Mouse (Mus musculus): ENCODE measurements around the gene Gm2a. TPM values are rescaled to one million over a fixed set of nuclear protein-coding genes. Genes with fewer than 3 reads are reported as not detected.

Gm2a gene
- 43.9 TPM for polyA plus RNA-seq (2017; shearing (Covaris generic))

GRCm38 (mm10) chr11:55097463-55098188, at the start of gene Gm2a:
TSS of gene Gm2a (plus strand) at chr11:55098115.

DNA sequence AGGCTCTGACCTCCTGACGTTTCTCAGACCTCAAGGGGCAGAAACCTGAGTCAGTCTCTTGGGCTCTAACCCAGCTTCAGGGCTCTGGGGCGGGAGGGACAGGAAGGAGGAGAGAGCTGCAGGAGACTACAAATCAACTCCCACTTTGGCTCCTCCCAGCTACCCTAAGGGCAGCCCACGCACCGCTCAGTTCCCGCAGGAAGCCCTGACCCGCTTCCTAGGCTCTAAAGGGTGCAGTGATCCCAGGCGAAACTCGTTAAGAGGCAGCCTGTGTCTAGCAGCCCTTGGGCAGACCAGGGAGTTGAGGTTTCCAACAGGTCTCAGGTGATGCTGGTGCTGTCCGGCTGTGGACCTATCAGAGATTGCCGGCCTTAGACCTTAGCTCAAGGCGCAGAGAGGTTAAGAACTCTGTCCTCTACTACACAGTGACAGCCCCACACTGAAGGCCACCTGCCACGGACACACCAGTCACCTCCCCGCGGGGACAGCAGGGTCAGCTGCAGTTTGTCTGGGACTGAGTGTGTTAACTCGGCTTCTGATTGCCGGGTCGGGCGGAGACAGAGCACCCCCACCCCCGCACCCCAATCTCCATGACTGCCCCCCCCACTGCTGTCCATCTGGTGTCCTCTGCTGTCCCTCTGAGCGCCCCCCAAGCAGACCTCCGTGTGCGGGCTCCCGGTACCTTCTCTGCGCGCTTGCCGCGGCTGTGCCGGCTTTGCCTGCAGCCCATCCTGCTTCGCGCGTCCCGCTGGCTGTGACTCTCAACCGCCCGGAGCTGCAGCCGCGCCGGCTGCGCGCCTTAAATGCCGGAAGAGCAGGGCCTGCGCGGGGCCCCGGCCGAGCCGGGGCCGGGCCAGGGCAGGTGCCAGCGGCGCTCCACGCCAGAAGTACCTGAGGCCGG, 20.3 kb upstream of the Gm2a start, which contains the start of gene Ccdc69:
Gene Ccdc69, minus strand, starts transcription at position 801 of the 901 bp plus-strand sequence.

GRCm38 (mm10) chr11:55151608-55152007, 53.7 kb downstream of the Gm2a start, which contains the start of gene Slc36a3:
TSS of gene Slc36a3 (minus strand) at chr11:55151708.

Other genes starting within 250 kb of the Gm2a start
- gene Lyrm7, start 237.2 kb upstream of the Gm2a start, polyA plus RNA-seq (2017; shearing (Covaris generic)): 2.3 TPM
- gene Hint1, start 231.7 kb upstream of the Gm2a start, polyA plus RNA-seq (2017; shearing (Covaris generic)): 207 TPM
- gene Gpx3, start 195.7 kb upstream of the Gm2a start, polyA plus RNA-seq (2017; shearing (Covaris generic)): 1.3 TPM
- 203 TPM for gene Tnip1, start 135.2 kb upstream of the Gm2a start, polyA plus RNA-seq (2017; shearing (Covaris generic))
- gene Anxa6, start 64.7 kb upstream of the Gm2a start, polyA plus RNA-seq (2017; shearing (Covaris generic)): 480 TPM
- gene Ccdc69, start 20.0 kb upstream of the Gm2a start, polyA plus RNA-seq (2017; shearing (Covaris generic)): 32.8 TPM
- gene Slc36a3, start 53.6 kb downstream of the Gm2a start, polyA plus RNA-seq (2017; shearing (Covaris generic)): not detected
- gene Slc36a2, start 87.0 kb downstream of the Gm2a start, polyA plus RNA-seq (2017; shearing (Covaris generic)): not detected
- 2.3 TPM for gene Slc36a1, start 106.2 kb downstream of the Gm2a start, polyA plus RNA-seq (2017; shearing (Covaris generic))
- gene Fat2, start 238.4 kb downstream of the Gm2a start, polyA plus RNA-seq (2017; shearing (Covaris generic)): not detected

Data from effector memory CD4-positive, alpha-beta T cell, adult 5 months (primary cell).